Mouse (Mus musculus): ENCODE results near the gene Fam219b. TPM values are rescaled to one million over a fixed set of nuclear protein-coding genes. Genes with fewer than 3 reads are reported as not detected.
A peak's percentile ranks its signal among the peaks of the same experiment; 100 is the strongest.

The Fam219b gene
- polyA plus RNA-seq, 1 experiment from 2014 or later: 23.6 TPM

GRCm38 (mm10) chr9:57503622-57504380, 33.5 kb upstream of the Fam219b start, which contains the start of gene Rpp25:
Gene Rpp25 (plus strand): TSS chr9:57504026.
- peak; percentile 40; the same call in 1 of the 2 replicates for ATAC-seq
- under 1% methylated on average over 43 of the region's 46 CpGs for WGBS
- peak within 1 kb of the TSS; percentile 48 for H3K4me3 ChIP-seq (ENCODE audit: low read length)
- H3K9ac ChIP-seq (ENCODE audit: low read depth, low read length): peak within 1 kb of the TSS; percentile 68
- peak within 1 kb of the TSS; percentile 96 for H3K4me2 ChIP-seq (ENCODE audit: low read length)
- H3K27me3 ChIP-seq (replicated peaks; ENCODE audit: control insufficient read depth, insufficient read depth, low read length): peaks cover 25% of the 10 kb centered on the region
- H3K4me1 ChIP-seq (ENCODE audit: control insufficient read depth, insufficient read depth, low read depth, low read length): peaks cover 46% of the 10 kb centered on the region
- no peaks in the 10 kb centered on the region for H3K36me3 ChIP-seq (ENCODE audit: control insufficient read depth, insufficient read depth, low read length)
- H3K9me3 ChIP-seq (ENCODE audit: control insufficient read depth, low read length): no peaks in the 10 kb centered on the region
- peak within 1 kb of the TSS; percentile 49; the same call in 1 of the 2 replicates for H3K27ac ChIP-seq (ENCODE audit: low read depth, low read length)

- Histone ChIP-seq H3K4me1 (ENCODE audit: control insufficient read depth, insufficient read depth, low read depth, low read length) (peaks cover 46% of the 10 kb centered on the region), H3K9ac (ENCODE audit: low read depth, low read length) (peak overlapping the region; percentile 68), H3K9me3 (ENCODE audit: control insufficient read depth, low read length) (no peaks in the 10 kb centered on the region), H3K27ac (ENCODE audit: low read depth, low read length) (no peak overlapping the region), H3K36me3 (ENCODE audit: control insufficient read depth, insufficient read depth, low read length) (no peaks in the 10 kb centered on the region), H3K4me3 (ENCODE audit: low read length) (peak overlapping the region; percentile 48), H3K4me2 (ENCODE audit: low read length) (peak overlapping the region; percentile 96), H3K27me3 (replicated peaks; ENCODE audit: control insufficient read depth, insufficient read depth, low read length) (peaks cover 25% of the 10 kb centered on the region)
- peak; percentile 71 for ATAC-seq
- 1% methylated on average over 32 of the region's 34 CpGs for WGBS
These were observed 33.0 kb upstream of the Fam219b start for GRCm38 (mm10) chr9:57504381-57504700.

- no peaks in the 10 kb centered on the region for H3K36me3 ChIP-seq (ENCODE audit: control insufficient read depth, insufficient read depth, low read length)
- ATAC-seq: no peak
- peak overlapping the region; percentile 49 for H3K27ac ChIP-seq (ENCODE audit: low read depth, low read length)
- H3K4me3 ChIP-seq (ENCODE audit: low read length): peak overlapping the region; percentile 48
- peaks cover 21% of the 10 kb centered on the region for H3K27me3 ChIP-seq (replicated peaks; ENCODE audit: control insufficient read depth, insufficient read depth, low read length)
- no peaks in the 10 kb centered on the region for H3K9me3 ChIP-seq (ENCODE audit: control insufficient read depth, low read length)
- peak overlapping the region; percentile 96 for H3K4me2 ChIP-seq (ENCODE audit: low read length)
- 44% methylated on average over 10 of the region's 10 CpGs for WGBS
- no peak overlapping the region for H3K9ac ChIP-seq (ENCODE audit: low read depth, low read length)
- H3K4me1 ChIP-seq (ENCODE audit: control insufficient read depth, insufficient read depth, low read depth, low read length): peaks cover 46% of the 10 kb centered on the region
These were observed 32.4 kb upstream of the Fam219b start for GRCm38 (mm10) chr9:57504891-57505290.

- Histone ChIP-seq H3K4me3 (ENCODE audit: low read length) (0 out of 2 replicates have a peak overlapping the region, but pooled peaks have one; percentile 1), H3K9ac (ENCODE audit: low read depth, low read length) (peak overlapping the region; percentile 23; the same call in 1 of the 2 replicates), H3K9me3 (ENCODE audit: control insufficient read depth, low read length) (no peaks in the 10 kb centered on the region), H3K36me3 (ENCODE audit: control insufficient read depth, insufficient read depth, low read length) (no peaks in the 10 kb centered on the region), H3K27me3 (replicated peaks; ENCODE audit: control insufficient read depth, insufficient read depth, low read length) (peaks cover 21% of the 10 kb centered on the region), H3K27ac (ENCODE audit: low read depth, low read length) (peak overlapping the region; percentile 49), H3K4me1 (ENCODE audit: control insufficient read depth, insufficient read depth, low read depth, low read length) (peaks cover 46% of the 10 kb centered on the region), H3K4me2 (ENCODE audit: low read length) (peak overlapping the region; percentile 96)
- peak; percentile 67 for ATAC-seq
- 6% methylated on average over 8 of the region's 8 CpGs for WGBS
These were observed 31.6 kb upstream of the Fam219b start for GRCm38 (mm10) chr9:57505700-57506099.

GRCm38 (mm10) chr9:57510577-57510976, 26.8 kb upstream of the Fam219b start:
- peaks cover under 1% of the 10 kb centered on the region; the same call in 1 of the 2 replicates for H3K27me3 ChIP-seq (replicated peaks; ENCODE audit: control insufficient read depth, insufficient read depth, low read length)
- peaks cover 4% of the 10 kb centered on the region; the same call in 1 of the 2 replicates for H3K4me1 ChIP-seq (ENCODE audit: control insufficient read depth, insufficient read depth, low read depth, low read length)
- no peaks in the 10 kb centered on the region for H3K36me3 ChIP-seq (ENCODE audit: control insufficient read depth, insufficient read depth, low read length)
- no peak overlapping the region for H3K4me2 ChIP-seq (ENCODE audit: low read length)
- no peak for ATAC-seq
- no peaks in the 10 kb centered on the region for H3K9me3 ChIP-seq (ENCODE audit: control insufficient read depth, low read length)
- no peak overlapping the region for H3K4me3 ChIP-seq (ENCODE audit: low read length)
- WGBS: 50% methylated on average over 2 of the region's 2 CpGs
- no peak overlapping the region for H3K9ac ChIP-seq (ENCODE audit: low read depth, low read length)
- no peak overlapping the region for H3K27ac ChIP-seq (ENCODE audit: low read depth, low read length)

GRCm38 (mm10) chr9:57517113-57517512, 20.2 kb upstream of the Fam219b start:
- H3K4me1 ChIP-seq (ENCODE audit: control insufficient read depth, insufficient read depth, low read depth, low read length): peaks cover 4% of the 10 kb centered on the region
- no peak overlapping the region for H3K4me2 ChIP-seq (ENCODE audit: low read length)
- peak overlapping the region; percentile 48; the same call in 1 of the 2 replicates for H3K27ac ChIP-seq (ENCODE audit: low read depth, low read length)
- H3K9ac ChIP-seq (ENCODE audit: low read depth, low read length): no peak overlapping the region; the same call in 1 of the 2 replicates
- no peaks in the 10 kb centered on the region for H3K27me3 ChIP-seq (replicated peaks; ENCODE audit: control insufficient read depth, insufficient read depth, low read length)
- no peaks in the 10 kb centered on the region for H3K36me3 ChIP-seq (ENCODE audit: control insufficient read depth, insufficient read depth, low read length)
- 6% methylated on average over 3 of the region's 3 CpGs for WGBS
- ATAC-seq: no peak
- H3K9me3 ChIP-seq (ENCODE audit: control insufficient read depth, low read length): no peaks in the 10 kb centered on the region
- no peak overlapping the region for H3K4me3 ChIP-seq (ENCODE audit: low read length)

- peak; percentile 57 for ATAC-seq
- WGBS: 25% methylated on average over 16 of the region's 16 CpGs
- no peaks in the 10 kb centered on the region for H3K36me3 ChIP-seq (ENCODE audit: control insufficient read depth, insufficient read depth, low read length)
These were observed 16.8 kb upstream of the Fam219b start for GRCm38 (mm10) chr9:57520375-57521055.

GRCm38 (mm10) chr9:57521056-57521911, 16.0 kb upstream of the Fam219b start, which contains the start of gene Cox5a:
Gene Cox5a (plus strand): TSS chr9:57521274.
- Histone ChIP-seq H3K4me2 (ENCODE audit: low read length) (peak within 1 kb of the TSS; percentile 79), H3K4me1 (ENCODE audit: control insufficient read depth, insufficient read depth, low read depth, low read length) (peaks cover 26% of the 10 kb centered on the region), H3K36me3 (ENCODE audit: control insufficient read depth, insufficient read depth, low read length) (no peaks in the 10 kb centered on the region), H3K4me3 (ENCODE audit: low read length) (peak within 1 kb of the TSS; percentile 98), H3K27me3 (replicated peaks; ENCODE audit: control insufficient read depth, insufficient read depth, low read length) (no peaks in the 10 kb centered on the region), H3K27ac (ENCODE audit: low read depth, low read length) (peak within 1 kb of the TSS; percentile 95), H3K9ac (ENCODE audit: low read depth, low read length) (peak within 1 kb of the TSS; percentile 98), H3K9me3 (ENCODE audit: control insufficient read depth, low read length) (no peaks in the 10 kb centered on the region)
- ATAC-seq: peak; percentile 96
- under 1% methylated on average over 95 of the region's 95 CpGs for WGBS

More at GRCm38 (mm10) chr9:57520375-57521055, 16.8 kb upstream of the Fam219b start:
- Histone ChIP-seq H3K27ac (ENCODE audit: low read depth, low read length) (peak overlapping the region; percentile 95), H3K4me2 (ENCODE audit: low read length) (peak overlapping the region; percentile 79), H3K4me3 (ENCODE audit: low read length) (peak overlapping the region; percentile 98), H3K9ac (ENCODE audit: low read depth, low read length) (peak overlapping the region; percentile 98), H3K27me3 (replicated peaks; ENCODE audit: control insufficient read depth, insufficient read depth, low read length) (no peaks in the 10 kb centered on the region), H3K4me1 (ENCODE audit: control insufficient read depth, insufficient read depth, low read depth, low read length) (peaks cover 24% of the 10 kb centered on the region), H3K9me3 (ENCODE audit: control insufficient read depth, low read length) (no peaks in the 10 kb centered on the region)
